Mouse (Mus musculus): Measurements from ENCODE around the gene Commd1.

DNA sequence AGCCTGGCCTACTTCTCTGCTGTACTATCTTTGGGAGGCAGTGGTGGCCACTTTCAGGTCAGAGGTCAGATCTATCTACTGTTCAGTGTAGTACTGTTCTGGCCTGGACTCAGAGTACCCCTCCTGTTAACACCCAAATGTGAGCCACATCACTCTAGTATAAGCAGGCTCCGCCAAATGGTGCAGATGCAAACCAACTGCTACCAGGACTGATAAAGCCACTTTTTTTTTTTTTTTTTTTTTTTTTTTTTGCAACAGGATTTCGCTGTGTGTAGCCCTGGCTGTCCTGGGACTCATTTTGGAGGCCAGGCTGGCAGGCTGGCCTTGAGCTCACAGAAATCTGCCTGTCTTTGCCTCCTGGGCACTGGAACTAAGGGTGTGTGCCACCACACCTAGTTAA, 43.2 kb downstream of the Commd1 start:
- no peak for TF ChIP-seq CTCF (conservative IDR thresholded peaks at IDR 0.05; ENCODE audit: low read length)
- no peak for TF ChIP-seq NANOG (IDR thresholded peaks at IDR 0.05; ENCODE audit: borderline replicate concordance, low read length)
